Mouse (Mus musculus): ENCODE data around the gene Itpk1.

Itpk1 gene

DNA sequence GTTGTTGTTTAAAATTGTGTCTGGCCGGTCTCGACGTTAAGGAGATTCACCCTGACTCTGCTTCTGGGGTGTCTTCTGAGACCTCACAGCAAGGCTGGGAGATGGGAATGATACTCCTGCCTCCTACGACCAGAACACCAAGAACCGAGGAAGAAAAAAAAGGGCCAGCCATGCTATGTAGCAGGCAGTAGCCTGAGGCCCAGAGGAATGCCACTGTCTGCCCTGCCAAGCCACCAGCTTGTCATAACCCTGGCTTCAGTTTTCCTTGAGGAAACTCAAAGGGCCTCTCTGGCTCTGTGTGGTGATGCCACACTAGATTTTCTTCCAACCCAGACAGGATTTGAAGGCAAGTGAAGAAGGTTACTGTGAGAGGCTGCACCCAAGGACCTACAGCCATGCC lies 79.6 kb downstream of the Itpk1 start:
- DNase-seq (ENCODE audit: low spot score), result no peak

DNA sequence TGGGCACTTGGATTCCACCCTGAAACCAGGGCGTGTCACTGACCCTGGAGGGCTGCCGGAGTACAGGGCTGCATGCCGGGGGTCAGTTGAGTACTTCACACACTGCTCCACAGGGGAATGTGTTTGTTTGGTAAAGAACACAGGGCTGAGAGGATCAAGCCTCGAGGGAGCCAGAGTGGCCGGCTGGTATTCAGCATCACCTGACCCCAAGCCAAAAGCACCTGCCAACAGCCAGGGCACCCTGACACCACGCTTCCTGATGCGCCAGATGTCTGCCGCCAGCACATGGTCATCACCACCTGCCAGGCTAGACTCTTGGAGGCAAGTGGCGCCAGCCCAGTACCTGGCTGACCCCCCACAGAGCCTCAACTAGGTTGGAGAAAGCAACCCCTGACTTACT lies 80.9 kb downstream of the Itpk1 start:
- DNase-seq (ENCODE audit: low spot score), result no peak

DNA sequence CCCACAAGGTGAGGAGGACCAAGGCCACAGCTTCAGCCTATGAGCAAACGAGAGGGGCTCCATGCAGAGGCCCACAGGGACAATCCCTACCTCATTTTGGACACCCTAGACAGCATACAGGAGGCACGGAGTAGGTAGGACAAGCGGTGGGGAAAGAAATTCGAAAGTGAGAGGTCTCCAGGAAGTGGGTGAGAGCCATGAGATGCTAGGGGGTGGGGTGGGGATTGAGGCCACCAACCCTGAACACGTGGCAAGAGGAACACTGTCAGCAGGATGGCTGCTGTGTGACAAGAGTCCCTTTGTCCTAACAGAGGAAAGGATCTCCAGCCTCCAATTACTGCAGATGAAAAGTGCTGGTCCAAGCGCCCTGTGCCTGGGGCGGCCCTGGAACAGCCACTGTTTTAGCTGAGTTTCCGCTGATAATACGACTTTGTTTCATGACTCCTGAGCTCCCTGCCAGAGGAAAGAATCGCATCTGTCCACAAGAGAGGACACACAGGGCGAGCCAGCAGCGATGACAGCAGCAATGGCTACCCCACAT lies 82.4 kb downstream of the Itpk1 start:
- DNase-seq (ENCODE audit: low spot score), result no peak

DNA sequence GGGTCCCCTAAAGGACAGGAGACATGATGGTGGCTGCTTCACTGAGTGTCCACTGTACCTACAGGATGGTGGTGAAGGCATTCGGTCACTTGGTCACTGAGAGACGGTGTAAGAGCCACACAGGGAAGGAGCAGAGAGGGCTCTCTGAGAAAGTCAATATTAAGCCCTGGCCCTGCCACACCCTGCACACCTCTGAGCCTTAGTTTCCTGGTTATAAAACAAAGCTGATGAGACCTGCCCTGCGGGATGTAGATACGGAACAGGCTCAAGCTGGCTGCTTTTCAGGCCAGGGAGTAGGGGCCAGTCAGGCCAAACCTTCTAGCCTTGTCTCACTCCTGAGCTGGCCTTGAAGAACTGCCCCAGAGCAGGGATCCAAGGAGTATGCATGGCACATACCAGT lies 82.9 kb downstream of the Itpk1 start:
- no peak for DNase-seq (ENCODE audit: low spot score)

DNA sequence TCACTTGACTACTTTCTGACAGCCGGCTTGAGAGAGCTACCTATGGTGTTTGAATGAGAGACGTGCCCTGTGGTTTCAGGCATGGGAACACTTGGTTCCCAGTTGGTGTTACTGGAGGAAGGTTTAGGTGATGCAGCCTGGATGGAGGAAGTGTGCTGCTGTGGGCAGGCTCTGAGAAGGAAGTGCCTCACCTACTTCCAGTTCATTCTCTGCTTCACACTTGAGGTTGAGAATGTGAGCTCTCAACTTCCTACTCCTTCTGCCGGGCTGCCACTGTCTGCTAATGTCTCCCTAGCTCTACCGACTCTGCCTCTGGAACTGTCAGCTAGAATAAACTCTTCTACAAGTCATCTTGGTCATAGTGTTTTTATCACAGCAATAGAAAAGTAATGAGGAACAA lies 83.5 kb downstream of the Itpk1 start:
- no peak for DNase-seq (ENCODE audit: low spot score)

DNA sequence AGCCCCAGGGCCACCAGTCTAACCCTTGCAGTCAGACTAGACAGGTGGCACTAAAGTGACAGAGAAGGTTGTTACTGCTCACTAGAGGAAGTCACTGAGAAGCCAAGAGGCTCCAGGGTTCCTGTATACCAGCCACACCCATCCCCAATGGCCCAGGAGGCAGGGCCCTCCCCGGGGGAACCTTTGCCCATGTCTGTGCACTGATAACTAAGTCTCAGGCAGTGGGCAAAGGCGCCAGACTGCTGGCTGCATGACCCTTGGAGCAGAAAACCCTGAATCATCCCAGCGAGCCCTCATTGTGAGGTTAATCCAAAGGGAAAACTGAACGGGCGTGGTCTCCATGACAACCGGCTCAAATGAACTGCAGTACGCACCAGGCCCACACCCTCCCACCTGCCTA lies 84.8 kb downstream of the Itpk1 start:
- DNase-seq (ENCODE audit: low spot score), result no peak

DNA sequence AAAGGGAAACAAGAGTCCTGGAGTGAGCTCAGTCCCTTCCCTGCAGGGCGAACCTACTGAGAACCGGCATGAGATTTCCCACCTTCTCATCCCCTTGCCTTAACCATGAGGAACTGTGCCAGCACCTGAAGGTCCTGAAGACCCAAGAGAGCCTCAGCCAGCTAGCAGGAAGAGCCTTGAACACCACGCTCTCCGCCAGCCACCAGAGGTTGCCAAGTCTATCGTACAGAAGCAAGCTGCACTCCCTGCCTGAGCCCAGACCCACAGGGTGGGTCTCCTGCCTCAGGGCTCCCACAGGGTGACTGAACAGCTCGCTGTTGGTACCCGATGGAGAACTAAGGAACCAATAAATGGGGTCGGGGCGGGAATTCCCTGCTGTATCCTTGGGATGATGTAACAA lies 86.6 kb downstream of the Itpk1 start:
- DNase-seq (ENCODE audit: low spot score), result no peak

DNA sequence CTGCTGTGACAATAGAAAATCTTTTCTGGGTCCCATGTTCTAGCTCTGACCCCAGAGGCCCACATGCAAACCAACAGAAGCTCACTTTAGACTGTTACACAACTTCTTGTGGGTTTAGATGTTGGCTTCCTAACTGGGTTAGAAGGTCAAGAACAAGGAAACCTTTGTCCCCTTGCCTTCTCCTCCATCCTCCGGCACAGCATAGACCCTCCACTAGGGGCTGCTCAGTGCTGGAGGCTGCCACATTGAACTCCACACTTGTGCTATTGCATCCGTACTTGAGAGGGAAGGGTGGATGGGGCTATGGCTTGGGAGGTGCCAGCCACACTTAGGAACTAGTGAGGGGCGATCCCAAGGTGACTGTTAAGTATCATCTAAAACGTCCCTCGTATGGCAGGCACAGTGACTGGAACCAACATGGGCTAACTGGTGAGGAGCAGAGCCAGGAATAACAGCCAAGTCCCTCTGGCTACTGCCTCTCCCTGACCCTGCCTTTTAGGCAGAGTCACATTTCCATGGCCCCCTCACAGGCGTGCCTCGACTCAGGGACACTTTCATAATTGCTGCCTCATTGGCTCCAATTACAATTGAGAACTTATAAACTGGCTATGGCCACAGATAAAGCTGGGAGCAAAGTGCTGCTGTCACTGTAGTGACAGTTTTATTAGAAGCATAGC lies 87.7 kb downstream of the Itpk1 start:
- DNase-seq (ENCODE audit: low spot score), result no peak

DNA sequence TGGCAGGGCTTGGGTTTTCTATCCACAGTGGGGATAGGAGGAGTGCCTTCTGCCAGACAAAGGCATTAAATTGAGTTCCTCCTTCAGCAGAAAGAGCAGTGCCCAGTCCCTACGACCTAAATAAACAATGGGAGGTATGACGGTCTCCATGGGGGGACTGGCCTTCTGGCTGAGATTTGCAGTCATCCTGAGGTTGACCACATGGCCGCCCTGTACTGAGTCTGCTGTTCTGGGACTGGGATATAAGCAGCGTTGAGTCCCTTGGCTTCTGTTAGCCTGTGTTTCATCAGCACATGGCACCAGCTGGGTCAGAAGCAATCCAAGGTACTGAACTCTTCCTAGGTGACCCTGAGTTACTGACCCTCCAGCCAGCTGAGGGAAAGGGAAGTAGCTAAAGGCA lies 88.5 kb downstream of the Itpk1 start:
- DNase-seq (ENCODE audit: low spot score), result no peak

DNA sequence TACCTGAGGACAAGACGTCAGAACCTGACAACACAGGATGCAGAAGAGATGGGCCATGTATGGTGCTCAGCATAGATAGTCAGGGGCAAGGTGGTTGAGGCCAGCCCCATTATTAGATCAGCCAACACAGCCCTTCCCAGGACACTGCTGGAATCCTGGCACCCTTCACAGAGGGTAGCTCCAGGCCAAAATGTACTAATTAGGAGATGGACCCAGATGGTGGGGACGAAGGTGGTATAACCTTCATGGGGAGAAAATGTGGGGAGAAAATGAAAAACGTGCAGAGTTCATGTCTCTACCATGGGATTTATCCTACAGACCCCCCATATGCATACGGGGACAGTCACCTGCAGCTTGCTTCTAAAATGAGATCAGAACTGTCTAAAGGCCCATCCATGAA lies 91.3 kb downstream of the Itpk1 start:
- no peak for DNase-seq (ENCODE audit: low spot score)

DNA sequence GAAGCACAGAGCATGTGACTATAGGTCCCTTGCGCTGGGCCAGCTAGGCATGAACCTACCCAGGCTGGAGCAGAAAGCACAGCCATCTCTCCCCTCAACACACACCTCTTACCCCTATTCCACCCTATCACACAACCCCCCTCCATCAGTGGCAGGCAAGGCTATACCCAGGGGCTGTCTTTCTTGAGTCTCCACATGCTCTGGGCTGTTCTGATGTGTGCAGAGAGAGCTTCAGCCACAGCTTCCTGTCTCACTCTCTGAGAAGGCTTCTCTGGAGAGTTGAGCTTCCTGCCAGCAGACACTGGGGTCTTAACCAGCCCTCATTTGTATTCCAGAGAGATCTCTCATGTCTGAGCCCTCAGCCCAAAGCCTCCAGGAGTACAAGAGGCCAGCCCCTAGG lies 92.3 kb downstream of the Itpk1 start:
- DNase-seq (ENCODE audit: low spot score), result no peak

DNA sequence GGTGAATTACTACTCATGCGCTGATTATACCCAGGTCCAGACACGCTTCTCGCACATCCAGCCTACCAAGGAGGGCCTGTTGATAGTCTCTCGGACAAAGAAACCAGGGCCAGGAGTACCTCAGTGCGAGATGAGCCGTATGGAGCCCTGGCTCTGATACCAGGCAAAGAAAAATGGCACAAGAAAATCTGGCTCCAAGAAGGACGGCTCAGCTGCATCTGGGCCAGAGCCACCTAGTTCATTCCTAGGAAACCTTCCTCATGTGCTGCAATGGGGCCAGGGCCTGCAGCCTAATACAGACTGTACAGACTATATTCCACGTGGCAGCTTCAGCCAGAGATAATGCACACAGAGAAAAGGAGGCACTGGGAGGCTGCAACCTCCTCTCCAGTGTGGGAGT lies 93.8 kb downstream of the Itpk1 start:
- no peak for DNase-seq (ENCODE audit: low spot score)

DNA sequence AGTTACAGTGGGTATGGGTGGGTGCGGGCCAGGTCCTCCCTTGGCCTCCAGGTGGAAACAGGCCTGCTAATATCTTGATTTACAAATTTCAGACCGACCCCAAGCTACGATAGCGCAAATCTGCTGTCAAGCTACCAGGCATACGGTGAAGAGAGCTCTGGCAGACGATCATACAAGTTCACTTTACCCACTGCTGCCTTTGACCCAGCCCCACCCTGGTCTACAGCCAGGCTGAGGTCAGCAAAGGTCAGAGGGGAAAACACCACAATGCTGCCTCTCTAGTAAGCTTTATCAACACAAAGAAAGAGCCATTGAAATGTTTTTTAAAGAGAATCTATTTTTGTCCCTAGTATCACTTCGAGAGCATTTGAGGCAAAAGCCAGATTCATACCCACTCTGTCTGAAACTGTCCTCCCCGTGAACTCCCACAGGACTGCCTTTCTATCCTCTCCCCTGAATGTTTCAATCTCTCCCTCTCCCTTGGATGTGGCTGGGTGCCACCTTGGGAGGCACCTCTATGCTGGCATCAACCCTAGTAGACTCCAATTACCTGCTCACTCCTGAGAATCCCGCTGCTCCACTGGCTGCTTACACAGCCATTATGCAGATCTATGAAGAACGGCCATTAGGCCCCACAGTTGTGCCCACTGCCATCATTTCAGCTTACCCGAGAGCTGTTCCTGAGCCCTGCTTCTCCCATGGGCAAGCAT lies 96.8 kb downstream of the Itpk1 start:
- DNase-seq (ENCODE audit: low spot score), result no peak

DNA sequence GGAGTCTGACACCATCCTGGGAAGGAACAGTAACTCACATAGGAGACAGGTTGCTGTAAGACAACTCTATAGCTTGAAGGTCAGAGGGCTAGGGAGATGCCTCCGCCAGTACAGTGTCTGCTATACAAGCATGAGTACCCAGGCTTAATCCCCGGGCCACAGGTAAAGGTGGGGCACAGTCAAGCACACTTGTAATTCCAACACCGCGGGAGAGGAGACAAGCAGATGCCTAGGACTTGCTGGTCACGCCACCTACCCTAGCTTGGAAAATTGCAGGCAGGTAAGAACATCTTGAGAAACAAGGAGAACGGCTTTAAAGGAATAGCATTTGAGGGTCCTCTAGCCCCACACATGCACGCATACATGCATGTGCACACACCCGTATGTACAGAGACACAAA lies 97.7 kb downstream of the Itpk1 start:
- DNase-seq (ENCODE audit: low spot score), result no peak

DNA sequence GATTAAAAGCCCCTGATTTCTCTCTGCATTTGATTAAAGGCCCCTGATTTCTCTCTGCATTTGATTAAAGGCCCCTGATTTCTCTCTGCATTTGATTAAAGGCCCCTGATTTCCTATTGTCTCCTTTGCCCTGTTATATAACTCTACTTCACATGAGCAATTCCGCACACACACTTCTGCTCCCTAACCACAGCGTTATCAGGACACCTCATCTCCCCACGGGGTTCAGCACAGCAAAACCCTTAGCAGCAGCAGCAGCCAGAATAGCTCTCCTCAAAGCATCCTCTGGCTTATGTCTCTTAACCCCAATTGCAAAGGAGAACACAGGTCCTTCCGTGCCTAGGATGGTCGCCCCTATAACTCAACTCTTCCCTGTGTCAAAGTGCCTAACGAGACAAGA lies 99.1 kb downstream of the Itpk1 start:
- no peak for DNase-seq (ENCODE audit: low spot score)

DNA sequence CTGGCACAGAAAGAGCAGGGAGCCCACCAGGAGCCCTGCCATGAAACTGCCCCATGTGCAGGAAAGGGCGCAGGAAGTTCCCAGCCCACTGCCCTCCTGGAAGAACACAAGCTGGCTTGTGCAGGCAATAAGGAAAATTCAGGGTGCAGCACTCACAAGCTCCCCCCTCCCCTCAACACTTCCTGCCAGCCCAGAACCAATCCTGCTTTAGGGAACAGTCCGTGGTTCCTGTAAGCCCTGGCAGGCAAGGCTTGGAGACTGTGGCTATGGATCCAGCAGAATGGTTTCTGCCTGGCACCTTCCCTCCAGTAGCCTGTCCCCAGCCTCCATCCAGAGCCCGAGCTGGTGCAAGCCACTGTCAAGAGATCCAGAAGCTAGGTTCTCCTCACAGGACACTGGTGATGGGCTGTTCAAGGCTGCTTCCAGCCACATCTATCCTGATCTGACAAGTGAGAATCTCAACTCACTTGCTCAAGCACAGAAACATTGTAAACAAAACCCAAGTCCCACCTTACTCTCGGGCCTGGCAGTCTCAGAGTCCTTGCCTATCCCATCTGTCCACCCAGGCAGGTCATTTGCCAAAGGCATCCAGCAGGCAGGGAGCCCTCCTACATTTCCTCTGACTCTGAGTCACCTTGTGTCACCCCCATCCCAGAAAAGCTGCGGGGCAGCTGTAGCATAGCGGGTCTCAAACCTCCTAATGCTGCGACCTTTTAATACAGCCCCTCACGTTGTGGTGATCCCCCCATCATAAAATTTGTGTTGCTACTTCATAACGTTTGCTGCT lies 102.3 kb downstream of the Itpk1 start:
- no peak for DNase-seq (ENCODE audit: low spot score)

DNA sequence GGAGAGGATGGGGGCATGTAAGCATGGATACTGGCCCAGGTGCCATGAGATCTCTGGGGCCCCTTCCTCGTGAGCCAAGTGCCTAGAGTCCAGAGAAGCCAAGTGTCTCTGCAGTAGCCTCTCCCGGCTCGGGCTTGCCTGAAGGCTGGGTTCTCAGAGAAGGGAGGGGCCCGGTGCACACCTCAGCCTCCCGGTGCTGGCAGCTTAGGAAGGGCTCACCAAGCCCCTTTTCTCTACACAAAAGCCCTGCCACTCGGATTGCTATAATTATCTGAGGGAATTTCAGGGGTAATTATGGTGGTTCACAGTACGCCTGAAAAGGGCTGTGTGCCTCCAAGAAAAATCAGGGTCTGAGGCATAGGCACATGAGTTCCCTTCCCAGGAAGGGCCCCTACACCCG lies 102.9 kb downstream of the Itpk1 start:
- no peak for DNase-seq (ENCODE audit: low spot score)

DNA sequence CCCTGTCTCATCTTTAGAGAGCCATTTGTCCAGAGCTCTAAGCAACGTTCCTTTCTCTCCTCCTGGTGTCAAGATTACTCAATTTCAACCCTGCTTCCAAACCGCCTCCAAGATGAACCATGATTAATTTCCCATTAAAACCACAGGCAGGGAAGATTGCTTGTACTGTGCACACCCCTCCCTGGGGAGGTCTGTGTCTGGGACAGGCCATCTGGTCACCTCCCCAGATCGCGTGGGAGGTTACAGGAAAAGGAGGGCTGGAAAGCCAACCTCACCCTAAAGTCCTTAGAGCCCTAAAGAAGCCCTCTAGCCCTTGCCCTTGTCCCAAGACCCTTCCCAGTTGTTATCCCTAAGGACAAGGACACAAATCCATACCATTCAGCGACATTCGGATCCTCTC lies 104.4 kb downstream of the Itpk1 start:
- DNase-seq (ENCODE audit: low spot score), result no peak

DNA sequence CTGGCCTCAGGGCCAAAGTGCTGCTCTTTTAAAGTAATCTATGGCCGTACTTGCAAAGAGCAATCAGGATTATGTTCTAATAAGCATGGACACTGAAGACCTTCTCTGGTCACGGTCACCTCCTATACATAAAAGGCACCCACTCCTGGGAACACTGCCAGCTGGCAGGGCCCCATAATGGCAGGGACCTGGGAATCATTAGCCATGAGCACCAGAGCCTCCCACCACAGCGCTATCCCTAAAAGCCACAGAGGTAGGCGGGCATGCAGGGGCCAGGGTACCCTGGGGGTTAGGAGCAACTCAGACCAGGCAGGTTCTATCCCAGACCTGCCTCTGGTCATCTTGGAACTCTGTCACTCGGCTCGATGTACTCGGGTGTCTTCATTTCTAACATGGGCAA lies 104.9 kb downstream of the Itpk1 start:
- DNase-seq (ENCODE audit: low spot score), result no peak

DNA sequence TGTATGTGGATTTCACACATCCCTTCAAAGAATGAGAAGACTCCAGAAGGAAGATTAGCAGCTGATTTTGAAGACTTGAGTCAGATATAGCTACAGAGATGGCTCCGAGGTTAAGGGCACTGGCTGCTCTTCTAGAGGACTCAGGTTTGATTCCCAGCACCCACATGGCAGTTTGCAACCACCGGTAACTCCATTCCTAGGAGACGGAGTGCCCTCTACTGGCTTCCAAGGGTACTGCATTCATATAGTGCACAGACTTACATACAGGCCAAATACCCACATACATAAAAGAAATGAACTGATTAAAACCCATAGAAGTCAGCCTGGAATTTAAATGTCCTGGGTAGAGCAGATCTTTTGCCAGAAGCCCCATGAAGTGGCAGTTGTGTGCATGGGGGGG lies 106.2 kb downstream of the Itpk1 start:
- no peak for DNase-seq (ENCODE audit: low spot score)

DNA sequence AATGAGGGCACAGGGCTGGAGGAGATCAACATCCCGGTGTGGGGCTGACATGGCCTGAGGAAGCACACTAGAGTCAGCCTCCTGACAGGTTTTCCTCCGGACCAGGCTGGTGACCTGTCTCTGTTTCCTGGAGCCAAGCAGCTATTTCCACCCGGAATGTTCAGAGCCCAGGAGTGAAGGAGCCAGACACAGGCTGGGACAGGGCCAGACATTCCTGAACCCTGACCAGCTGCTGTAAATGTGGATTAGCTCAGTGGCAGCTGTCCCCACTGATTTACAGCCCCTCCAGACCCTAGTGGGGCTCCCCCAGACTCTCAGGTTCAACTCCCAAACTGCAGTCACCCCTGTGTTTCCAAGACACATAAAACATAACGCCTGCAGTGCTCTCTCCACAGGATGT lies 107.3 kb downstream of the Itpk1 start:
- DNase-seq (ENCODE audit: low spot score), result no peak

DNA sequence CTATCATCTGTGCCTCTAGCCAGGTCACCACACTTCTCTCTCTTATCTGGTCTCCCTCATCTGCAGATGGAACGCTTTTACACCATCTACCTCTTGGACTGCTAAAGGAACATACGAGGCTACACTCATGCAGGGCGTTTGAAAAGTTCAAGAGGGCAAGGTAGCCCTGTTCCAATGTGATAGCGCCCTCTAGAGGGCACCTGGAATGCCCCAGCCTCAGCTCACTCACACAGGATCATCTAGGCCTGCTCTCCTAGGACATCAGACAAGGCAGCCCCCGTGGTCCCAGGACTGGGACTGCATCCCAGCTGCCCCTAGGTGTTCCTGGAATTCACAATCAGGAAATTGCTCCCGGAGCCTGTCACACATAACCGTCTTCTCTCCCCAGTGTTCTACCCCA lies 108.3 kb downstream of the Itpk1 start:
- DNase-seq (ENCODE audit: low spot score), result no peak

DNA sequence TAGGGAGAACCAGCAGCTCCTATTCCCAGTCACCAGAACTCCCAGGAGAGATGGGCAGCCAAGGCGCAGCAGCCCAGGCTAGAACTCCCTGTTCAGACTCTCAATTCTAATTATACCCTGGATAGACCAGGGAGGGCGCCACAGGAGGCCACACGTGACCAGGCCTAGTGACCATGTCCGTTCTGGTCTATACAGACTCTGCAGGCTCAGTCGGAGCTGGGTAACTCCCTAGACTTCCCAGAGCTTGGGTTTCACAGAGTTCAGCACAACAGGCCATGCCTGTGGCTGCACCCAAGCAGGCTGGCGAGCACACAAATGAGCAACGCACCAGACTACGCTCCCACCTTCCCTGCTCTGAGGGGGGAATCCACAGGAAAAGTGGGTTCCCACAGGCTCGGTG lies 110.1 kb downstream of the Itpk1 start:
- no peak for DNase-seq (ENCODE audit: low spot score)

Measured in layer of hippocampus, adult 9-10 months (tissue).